Mouse (Mus musculus): ENCODE results near the gene Prdm16. TPM values are rescaled to one million over a fixed set of nuclear protein-coding genes. Genes with fewer than 3 reads are reported as not detected.

Gene Prdm16
- polyA plus RNA-seq, 1 experiment from 2014 or later: 2.2 TPM

DNA sequence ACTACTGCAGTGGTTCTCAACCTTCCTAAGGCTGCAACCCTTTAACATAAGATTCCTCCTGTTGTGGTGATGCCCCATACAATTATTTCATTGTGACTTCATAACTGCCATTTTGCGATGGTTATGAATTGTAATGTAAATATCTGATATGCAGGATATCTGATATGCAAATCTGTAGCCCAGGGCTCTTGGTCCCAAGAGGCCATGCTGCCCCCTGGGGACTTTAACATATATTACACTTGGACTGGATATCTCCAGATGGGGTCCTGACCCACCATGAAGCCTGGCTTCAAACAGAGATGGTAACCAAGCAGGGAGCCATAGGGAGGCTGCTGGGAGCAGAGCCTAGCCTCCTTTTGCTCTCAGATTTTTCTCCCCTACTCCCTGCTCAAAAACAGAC is 244.0 kb downstream of the Prdm16 start:
- TF ChIP-seq EP300 (IDR thresholded peaks at IDR 0.05; ENCODE audit: low read depth): no peak
- peak; percentile 28; the same call in 1 of the 2 replicates for TF ChIP-seq CTCF (IDR thresholded peaks at IDR 0.05; ENCODE audit: low read depth)
- H3K4me2 ChIP-seq (ENCODE audit: low read depth, low read length): no peak overlapping the region
- 62% methylated on average over 1 of the region's 1 CpGs for WGBS (ENCODE audit: insufficient replicate concordance)
- H3K36me3 ChIP-seq (replicated peaks; ENCODE audit: insufficient read depth, low read length): no peaks in the 10 kb centered on the region
- H3K9ac ChIP-seq (replicated peaks): no peak overlapping the region
- no peak overlapping the region for H3K4me3 ChIP-seq (ENCODE audit: low read depth, low read length)
- DNase-seq: no peak
- peaks cover 7% of the 10 kb centered on the region for H3K4me1 ChIP-seq (ENCODE audit: insufficient read depth)
- no peak for ATAC-seq
- H3K27me3 ChIP-seq (ENCODE audit: insufficient read depth, low read length): no peaks in the 10 kb centered on the region
- no peaks in the 10 kb centered on the region for H3K9me3 ChIP-seq (ENCODE audit: low read length)
- H3K27ac ChIP-seq (ENCODE audit: low read depth): no peak overlapping the region

- H3K9me3 ChIP-seq (ENCODE audit: low read length): no peaks in the 10 kb centered on the region
- H3K4me1 ChIP-seq (ENCODE audit: insufficient read depth): peaks cover 7% of the 10 kb centered on the region
- DNase-seq (no peak), ATAC-seq (no peak)
- H3K36me3 ChIP-seq (replicated peaks; ENCODE audit: insufficient read depth, low read length): no peaks in the 10 kb centered on the region
- TF ChIP-seq EP300 (IDR thresholded peaks at IDR 0.05; ENCODE audit: low read depth): no peak
- TF ChIP-seq CTCF (IDR thresholded peaks at IDR 0.05; ENCODE audit: low read depth): no peak
- 17% methylated on average over 20 of the region's 20 CpGs for WGBS (ENCODE audit: insufficient replicate concordance)
- no peak overlapping the region for H3K4me3 ChIP-seq (ENCODE audit: low read depth, low read length)
- H3K9ac ChIP-seq (replicated peaks): no peak overlapping the region
- H3K27ac ChIP-seq (ENCODE audit: low read depth): no peak overlapping the region
- H3K27me3 ChIP-seq (ENCODE audit: insufficient read depth, low read length): no peaks in the 10 kb centered on the region
- H3K4me2 ChIP-seq (ENCODE audit: low read depth, low read length): no peak overlapping the region
Observed at GRCm38 (mm10) chr4:154390333-154391080, 246.2 kb downstream of the Prdm16 start.

GRCm38 (mm10) chr4:154389641-154390040 is 247.0 kb downstream of the Prdm16 start:
- no peak overlapping the region for H3K9ac ChIP-seq (replicated peaks)
- H3K4me2 ChIP-seq (ENCODE audit: low read depth, low read length): no peak overlapping the region
- TF ChIP-seq CTCF (IDR thresholded peaks at IDR 0.05; ENCODE audit: low read depth) (no peak), EP300 (IDR thresholded peaks at IDR 0.05; ENCODE audit: low read depth) (no peak)
- no peaks in the 10 kb centered on the region for H3K36me3 ChIP-seq (replicated peaks; ENCODE audit: insufficient read depth, low read length)
- DNase-seq: no peak
- no peak overlapping the region for H3K27ac ChIP-seq (ENCODE audit: low read depth)
- no peak overlapping the region for H3K4me3 ChIP-seq (ENCODE audit: low read depth, low read length)
- no peaks in the 10 kb centered on the region for H3K27me3 ChIP-seq (ENCODE audit: insufficient read depth, low read length)
- ATAC-seq: no peak
- no peaks in the 10 kb centered on the region for H3K9me3 ChIP-seq (ENCODE audit: low read length)
- 73% methylated on average over 2 of the region's 2 CpGs for WGBS (ENCODE audit: insufficient replicate concordance)
- peaks cover 7% of the 10 kb centered on the region for H3K4me1 ChIP-seq (ENCODE audit: insufficient read depth)

DNA sequence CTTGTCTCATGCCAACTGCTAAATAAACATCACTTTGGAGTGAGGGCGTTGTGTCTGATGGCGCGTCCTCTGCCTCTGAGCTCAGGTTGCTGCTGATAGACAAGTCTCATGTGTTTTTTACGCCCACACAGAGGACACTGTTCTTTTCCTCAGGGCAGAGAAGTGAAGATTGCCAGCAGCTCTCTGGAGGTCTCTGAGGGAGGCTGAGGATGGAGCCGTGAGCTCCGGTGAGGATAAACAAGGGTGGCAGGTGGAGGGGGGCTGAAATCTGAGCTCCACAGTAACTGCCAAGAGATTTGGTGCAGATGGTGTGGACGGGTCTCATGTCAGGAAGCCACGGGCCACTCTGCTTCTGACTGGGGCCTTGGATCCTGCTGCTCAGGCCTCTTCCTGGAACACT is 249.9 kb downstream of the Prdm16 start:
- Histone ChIP-seq H3K4me2 (ENCODE audit: low read depth, low read length) (no peak overlapping the region), H3K4me1 (ENCODE audit: insufficient read depth) (no peaks in the 10 kb centered on the region), H3K27me3 (ENCODE audit: insufficient read depth, low read length) (no peaks in the 10 kb centered on the region), H3K9me3 (ENCODE audit: low read length) (no peaks in the 10 kb centered on the region), H3K36me3 (replicated peaks; ENCODE audit: insufficient read depth, low read length) (no peaks in the 10 kb centered on the region), H3K9ac (replicated peaks) (no peak overlapping the region), H3K4me3 (ENCODE audit: low read depth, low read length) (no peak overlapping the region), H3K27ac (ENCODE audit: low read depth) (no peak overlapping the region)
- TF ChIP-seq EP300 (IDR thresholded peaks at IDR 0.05; ENCODE audit: low read depth) (no peak), CTCF (IDR thresholded peaks at IDR 0.05; ENCODE audit: low read depth) (no peak)
- ATAC-seq (no peak), DNase-seq (no peak)
- WGBS (ENCODE audit: insufficient replicate concordance): 63% methylated on average over 8 of the region's 8 CpGs

DNA sequence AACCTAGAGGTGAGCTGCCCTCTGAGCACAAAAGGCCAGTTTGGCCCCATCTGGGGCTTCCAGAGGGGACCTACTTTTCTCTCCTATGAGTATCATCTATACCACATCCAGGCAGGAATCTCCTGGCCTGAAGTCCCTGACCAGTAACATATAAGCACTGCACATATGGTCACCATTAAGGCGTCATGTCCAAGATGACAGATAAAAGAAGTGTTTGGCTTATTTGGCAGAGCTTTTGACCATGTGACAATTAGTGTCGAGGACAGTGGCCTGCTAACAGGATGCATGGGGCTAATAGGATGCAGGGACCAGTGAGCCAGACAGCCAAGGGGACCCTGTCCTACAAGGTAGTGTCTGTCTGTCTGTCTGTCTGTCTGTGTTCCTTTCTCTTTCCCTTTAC is 250.8 kb downstream of the Prdm16 start:
- Histone ChIP-seq H3K4me1 (ENCODE audit: insufficient read depth) (no peaks in the 10 kb centered on the region), H3K9me3 (ENCODE audit: low read length) (no peaks in the 10 kb centered on the region), H3K4me3 (ENCODE audit: low read depth, low read length) (no peak overlapping the region), H3K36me3 (replicated peaks; ENCODE audit: insufficient read depth, low read length) (no peaks in the 10 kb centered on the region), H3K27ac (ENCODE audit: low read depth) (no peak overlapping the region), H3K27me3 (ENCODE audit: insufficient read depth, low read length) (no peaks in the 10 kb centered on the region), H3K9ac (replicated peaks) (no peak overlapping the region), H3K4me2 (ENCODE audit: low read depth, low read length) (no peak overlapping the region)
- DNase-seq (no peak), ATAC-seq (no peak)
- 70% methylated on average over 2 of the region's 2 CpGs for WGBS (ENCODE audit: insufficient replicate concordance)
- TF ChIP-seq CTCF (IDR thresholded peaks at IDR 0.05; ENCODE audit: low read depth) (no peak), EP300 (IDR thresholded peaks at IDR 0.05; ENCODE audit: low read depth) (no peak)

DNA sequence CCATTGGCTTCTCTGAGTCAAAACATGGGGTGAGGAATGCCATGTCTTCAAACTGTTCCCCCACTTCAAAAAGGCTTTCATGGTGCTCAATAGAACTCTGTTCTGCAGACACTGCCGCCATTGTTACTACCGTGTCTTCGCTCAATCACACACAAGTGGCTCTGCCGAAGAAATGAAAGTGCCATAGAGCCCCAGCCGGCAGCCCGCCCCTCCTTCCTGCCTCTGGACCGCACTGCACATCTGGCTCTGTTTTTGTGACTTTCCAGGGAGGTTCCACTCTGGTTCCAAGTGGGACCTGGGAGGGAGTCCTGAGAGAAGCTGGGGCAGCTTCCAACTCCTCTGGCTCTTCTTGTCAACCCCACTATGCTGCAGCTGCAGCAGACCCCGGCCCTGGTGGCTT is 251.5 kb downstream of the Prdm16 start:
- DNase-seq (no peak), ATAC-seq (no peak)
- 80% methylated on average over 8 of the region's 8 CpGs for WGBS (ENCODE audit: insufficient replicate concordance)
- Histone ChIP-seq H3K4me3 (ENCODE audit: low read depth, low read length) (no peak overlapping the region), H3K27ac (ENCODE audit: low read depth) (no peak overlapping the region), H3K9me3 (ENCODE audit: low read length) (no peaks in the 10 kb centered on the region), H3K27me3 (ENCODE audit: insufficient read depth, low read length) (no peaks in the 10 kb centered on the region), H3K36me3 (replicated peaks; ENCODE audit: insufficient read depth, low read length) (no peaks in the 10 kb centered on the region), H3K4me2 (ENCODE audit: low read depth, low read length) (no peak overlapping the region), H3K9ac (replicated peaks) (no peak overlapping the region), H3K4me1 (ENCODE audit: insufficient read depth) (no peaks in the 10 kb centered on the region)
- TF ChIP-seq CTCF (IDR thresholded peaks at IDR 0.05; ENCODE audit: low read depth) (no peak), EP300 (IDR thresholded peaks at IDR 0.05; ENCODE audit: low read depth) (no peak)

All from liver, postnatal 0 days (tissue).